Mouse (Mus musculus) MEL (cell line): ENCODE data around the gene Slc38a2.

ENCODE experiments used
- CTCF ChIP-seq, 3 experiments: IDR thresholded peaks in 2 of 3; conservative IDR thresholded peaks in 1 of 3; 2 replicates each; pipeline ENCODE4 v1.5.1; 2011 to 2012; ENCODE audit warnings: low read length in 3 of 3, low read depth in 2 of 3, mild to moderate bottlenecking in 2 of 3, improper control_type of control experiment in 1 of 3, inconsistent platforms in 1 of 3, mixed read lengths in 1 of 3, moderate library complexity in 1 of 3; ENCODE audit not compliant: control insufficient read depth in 1 of 3, insufficient read depth in 1 of 3, poor library complexity in 1 of 3, severe bottlenecking in 1 of 3
- E2F4 ChIP-seq: IDR thresholded peaks from 2 replicates; pipeline ENCODE4 v1.6.1; 2011; ENCODE audit warnings: low read depth, low read length, improper control_type of control experiment, borderline replicate concordance
- EP300 ChIP-seq, 2 experiments: IDR thresholded peaks; 2 replicates each; pipeline ENCODE4 v1.6.1; 2011; ENCODE audit warnings: improper control_type of control experiment in 2 of 2, low read length in 2 of 2, low read depth in 1 of 2, mild to moderate bottlenecking in 1 of 2
- GABPA ChIP-seq: IDR thresholded peaks from 2 replicates; pipeline ENCODE4 v1.6.1; 2012; ENCODE audit warnings: low read depth, mild to moderate bottlenecking, inconsistent platforms, low read length, improper control_type of control experiment, moderate library complexity
- GATA1 ChIP-seq: IDR thresholded peaks from 2 replicates; pipeline ENCODE4 v1.6.1; 2011; ENCODE audit warnings: low read depth, low read length, improper control_type of control experiment
- MXI1 ChIP-seq: IDR thresholded peaks from 2 replicates; pipeline ENCODE4 v1.6.1; 2011; ENCODE audit warnings: mild to moderate bottlenecking, low read depth, low read length, improper control_type of control experiment
- POLR2A ChIP-seq, 2 experiments: IDR thresholded peaks; 2 replicates each; pipeline ENCODE4 v1.6.1; 2011 to 2012; ENCODE audit warnings: low read length in 2 of 2, mild to moderate bottlenecking in 2 of 2, control low read depth in 1 of 2, improper control_type of control experiment in 1 of 2, low read depth in 1 of 2, moderate library complexity in 1 of 2; ENCODE audit not compliant: control insufficient read depth in 1 of 2, insufficient read depth in 1 of 2, poor library complexity in 1 of 2
- USF1 ChIP-seq: IDR thresholded peaks from 2 replicates; pipeline ENCODE4 v1.6.1; 2014; ENCODE audit warnings: low read depth, mild to moderate bottlenecking, inconsistent platforms, low read length, improper control_type of control experiment, moderate library complexity
- ZC3H11A ChIP-seq: IDR thresholded peaks from 2 replicates; pipeline ENCODE4 v1.6.1; 2012; ENCODE audit warnings: low read depth, mild to moderate bottlenecking, inconsistent platforms, low read length, improper control_type of control experiment
- ZMIZ1 ChIP-seq: IDR thresholded peaks from 2 replicates; pipeline ENCODE4 v1.6.1; 2012; ENCODE audit warnings: low read depth, mild to moderate bottlenecking, inconsistent platforms, low read length, improper control_type of control experiment, moderate library complexity
- ZNF384 ChIP-seq: IDR thresholded peaks from 2 replicates; pipeline ENCODE4 v1.6.1; 2012; ENCODE audit warnings: low read depth, mild to moderate bottlenecking, inconsistent platforms, low read length, improper control_type of control experiment

DNA sequence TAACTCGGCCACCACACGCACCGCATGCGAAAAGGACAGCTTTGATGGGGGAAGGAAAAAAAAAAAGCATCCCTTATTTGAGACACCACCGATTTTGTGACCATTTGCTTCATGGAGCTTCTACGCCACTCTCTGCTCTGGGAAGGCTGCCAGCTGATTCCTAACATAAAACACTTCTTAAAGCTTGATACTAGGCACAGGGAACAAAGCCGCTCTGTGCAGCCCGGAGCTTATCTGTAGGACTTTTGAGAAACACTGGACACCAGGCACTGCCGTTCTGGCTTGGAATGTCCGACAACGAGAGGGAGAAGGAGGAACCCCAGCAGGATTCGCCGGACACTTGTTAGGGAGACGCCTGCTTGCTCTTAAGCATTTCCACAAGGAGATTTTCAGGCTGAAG, 5.8 kb downstream of the Slc38a2 start:
- no peak for TF ChIP-seq GATA1
- TF ChIP-seq ZC3H11A: no peak
- TF ChIP-seq ZMIZ1: no peak
- no peak for TF ChIP-seq GABPA
- no peak for TF ChIP-seq CTCF (IDR thresholded peaks at IDR 0.05 in 2 of 3, conservative IDR thresholded peaks at IDR 0.05 in 1 of 3; ENCODE audit: control insufficient read depth in 1 of 3, insufficient read depth in 1 of 3, low read depth in 2 of 3, low read length in 3 of 3, poor library complexity in 1 of 3, severe bottlenecking in 1 of 3)
- no peak for TF ChIP-seq USF1
- no peak for TF ChIP-seq E2F4
- no peak for TF ChIP-seq POLR2A (IDR thresholded peaks at IDR 0.05; ENCODE audit: control insufficient read depth in 1 of 2, insufficient read depth in 1 of 2, low read depth in 1 of 2, low read length in 2 of 2, poor library complexity in 1 of 2)
- no peak for TF ChIP-seq EP300 (IDR thresholded peaks at IDR 0.05; ENCODE audit: low read depth in 1 of 2, low read length in 2 of 2)
- no peak for TF ChIP-seq MXI1
- TF ChIP-seq ZNF384: no peak
